Mouse (Mus musculus) ES-E14 (cell line): ENCODE measurements around the gene Inpp4b.

Experiments used
- CHD2 ChIP-seq: IDR thresholded peaks from 2 replicates; pipeline ENCODE4 v1.6.1; 2014; ENCODE audit warnings: mild to moderate bottlenecking, low read depth, low read length, inconsistent platforms
- HCFC1 ChIP-seq: IDR thresholded peaks from 2 replicates; pipeline ENCODE4 v1.6.1; 2012; ENCODE audit warnings: low read length, inconsistent platforms, borderline replicate concordance; ENCODE audit not compliant: insufficient read depth
- MAFK ChIP-seq: IDR thresholded peaks from 2 replicates; pipeline ENCODE4 v1.6.1; 2014; ENCODE audit warnings: mild to moderate bottlenecking, low read depth, low read length, inconsistent platforms; ENCODE audit not compliant: insufficient read depth
- ZC3H11A ChIP-seq: IDR thresholded peaks from 2 replicates; pipeline ENCODE4 v1.6.1; 2012; ENCODE audit warnings: low read depth, mild to moderate bottlenecking, inconsistent platforms, low read length, borderline replicate concordance
- ZNF384 ChIP-seq: IDR thresholded peaks from 2 replicates; pipeline ENCODE4 v1.6.1; 2012; ENCODE audit warnings: low read depth, low read length, inconsistent platforms

- TF ChIP-seq ZC3H11A = no peak
- TF ChIP-seq ZNF384 = no peak
- TF ChIP-seq MAFK = no peak
- no peak for TF ChIP-seq CHD2
- no peak for TF ChIP-seq HCFC1
Observed at GRCm38 (mm10) chr8:81575268-81575917, 233.0 kb downstream of the Inpp4b start.
